Mouse (Mus musculus) naive thymus-derived CD4-positive, alpha-beta T cell, adult 2 months (primary cell): ENCODE results near the gene Lypd5.
"Not testable (repeated sequence)": the region's sequence is repeated elsewhere in the genome, so short reads cannot be mapped to it uniquely, and the experiment has no call there.

ENCODE experiments used
- DNase-seq: peaks from one replicate; pipeline ENCODE4 v3.0.0-alpha.2; 2011; ENCODE audit warnings: low read depth

Lypd5 gene

GRCm38 (mm10) chr7:24384070-24384469, 35.1 kb downstream of the Lypd5 start:
- no peak for DNase-seq

DNA sequence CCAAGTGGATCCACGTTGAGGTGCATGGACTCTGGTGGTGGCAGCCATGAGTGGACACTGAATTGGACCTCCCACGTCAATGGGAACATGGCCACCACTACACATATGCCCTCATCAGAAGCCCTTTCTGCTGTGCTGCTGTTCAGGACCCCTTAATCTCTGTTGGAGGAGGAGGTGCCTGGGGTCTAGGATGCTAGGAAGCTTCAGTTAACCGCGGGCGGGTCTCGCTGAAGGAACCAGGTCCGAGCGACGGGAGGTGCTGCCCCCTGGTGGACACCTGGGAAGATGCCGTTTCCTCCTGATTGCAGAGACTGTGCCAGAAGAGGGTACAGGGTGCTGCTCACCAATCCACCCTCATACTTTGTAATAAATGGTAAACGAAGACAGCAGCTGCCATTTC, 35.8 kb downstream of the Lypd5 start:
- peak; percentile 89 for DNase-seq

- DNase-seq: no peak
These were observed 38.1 kb downstream of the Lypd5 start for GRCm38 (mm10) chr7:24387059-24387556.

DNA sequence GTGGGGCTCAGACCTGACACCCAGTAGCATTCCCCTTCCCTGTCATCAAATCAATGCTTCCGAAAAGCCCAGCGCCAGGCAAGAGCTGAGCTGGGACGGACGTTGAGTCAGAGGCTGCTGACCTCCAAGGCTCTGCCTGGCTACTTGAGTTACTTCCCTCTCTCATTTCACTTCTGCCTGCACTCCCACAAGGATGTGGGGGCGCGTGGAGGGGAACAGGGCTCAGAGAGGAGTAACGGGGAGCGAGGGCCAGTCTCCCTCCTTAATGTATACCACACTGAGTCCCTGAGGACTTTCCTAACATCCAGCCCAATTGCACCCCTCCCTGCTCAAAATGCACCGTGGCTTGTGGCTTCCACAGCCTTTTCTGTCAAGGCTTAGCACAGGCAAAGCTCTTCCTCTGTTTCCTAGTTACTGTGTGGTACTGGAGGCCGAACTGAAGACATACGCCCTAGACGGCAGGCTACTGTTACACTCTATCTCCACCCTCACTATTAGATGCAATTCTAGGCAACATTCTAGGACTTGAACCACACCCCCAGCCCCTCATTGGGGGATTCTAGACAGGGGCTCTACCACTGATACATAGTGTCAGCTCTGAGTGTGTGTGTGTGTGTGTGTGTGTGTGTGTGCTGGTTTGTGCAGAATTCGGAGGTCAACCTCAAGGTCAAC, 40.7 kb downstream of the Lypd5 start:
- DNase-seq: no peak

- no peak for DNase-seq
These were observed 41.5 kb downstream of the Lypd5 start for GRCm38 (mm10) chr7:24390512-24390911.

GRCm38 (mm10) chr7:24391077-24391476, 42.1 kb downstream of the Lypd5 start:
- no peak for DNase-seq

DNA sequence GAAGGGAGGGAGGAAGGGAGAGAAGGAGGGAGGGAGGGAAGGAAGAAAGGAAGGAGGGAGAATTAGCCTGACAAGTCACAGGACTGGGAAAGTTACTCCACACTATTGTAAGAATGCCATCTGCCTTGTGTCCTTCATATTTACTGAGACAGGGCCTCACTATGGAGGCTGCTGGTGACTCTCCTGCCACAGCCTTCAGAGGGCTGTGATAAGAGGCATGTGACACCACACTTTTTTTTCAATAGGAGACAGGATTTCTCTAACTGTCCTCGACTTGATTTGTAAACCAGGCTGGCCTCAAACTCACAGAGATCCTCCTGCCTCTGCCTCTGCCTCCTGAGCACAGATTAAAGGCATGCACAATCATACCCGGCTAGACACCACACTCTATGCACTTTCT, 42.7 kb downstream of the Lypd5 start:
- DNase-seq: no peak

DNA sequence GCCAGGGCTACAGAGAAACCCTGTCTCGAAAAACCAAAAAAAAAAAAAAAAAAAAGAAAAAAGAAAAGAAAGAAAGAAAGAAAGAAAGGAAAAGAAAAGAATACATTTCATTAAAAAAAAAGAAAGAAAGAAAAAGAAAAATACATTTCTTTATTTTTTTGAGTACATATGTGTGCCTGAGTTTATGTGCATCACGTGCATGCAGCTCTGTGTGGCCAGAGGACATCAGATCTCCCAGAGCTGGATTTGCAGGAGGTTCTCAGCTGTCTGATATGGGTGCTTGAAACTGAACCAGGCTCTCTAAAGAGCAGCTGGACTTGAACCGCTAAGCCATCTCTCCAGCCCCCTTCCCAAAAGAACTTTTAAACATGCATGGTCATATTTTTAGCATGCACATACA, 45.1 kb downstream of the Lypd5 start:
- DNase-seq: no peak

DNA sequence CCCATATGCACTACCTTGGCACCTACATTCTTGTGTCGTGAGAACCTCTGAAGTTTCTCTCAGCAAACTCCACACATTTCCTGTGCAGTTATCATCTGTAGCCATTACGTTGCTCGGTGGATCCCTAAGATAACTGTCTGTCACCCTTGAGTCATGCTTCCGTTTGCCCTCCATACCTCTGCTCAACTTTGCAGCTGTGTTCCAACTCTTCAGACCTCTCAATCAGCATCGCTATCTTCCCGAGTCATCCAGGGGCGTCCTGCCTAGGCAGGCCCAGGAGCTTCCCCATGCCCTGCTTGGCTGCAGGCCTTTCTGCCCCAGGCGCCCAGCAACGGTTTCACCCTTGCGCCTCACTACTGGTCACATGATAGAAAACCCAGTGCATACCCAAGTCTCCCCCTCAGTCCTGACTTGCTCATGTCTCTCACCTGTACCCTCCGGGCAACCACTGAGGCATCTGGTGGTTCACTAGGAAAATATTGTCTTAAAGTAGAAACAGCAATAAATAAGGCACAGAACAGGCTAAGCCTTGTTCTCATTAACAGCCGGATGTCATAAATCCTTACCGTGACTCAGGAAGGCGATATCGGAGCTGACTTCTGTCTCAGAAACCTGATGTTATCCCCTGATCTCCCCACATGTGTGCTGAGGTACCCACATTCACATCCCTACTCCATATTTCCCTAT, 45.6 kb downstream of the Lypd5 start:
- peak; percentile 65 for DNase-seq

DNA sequence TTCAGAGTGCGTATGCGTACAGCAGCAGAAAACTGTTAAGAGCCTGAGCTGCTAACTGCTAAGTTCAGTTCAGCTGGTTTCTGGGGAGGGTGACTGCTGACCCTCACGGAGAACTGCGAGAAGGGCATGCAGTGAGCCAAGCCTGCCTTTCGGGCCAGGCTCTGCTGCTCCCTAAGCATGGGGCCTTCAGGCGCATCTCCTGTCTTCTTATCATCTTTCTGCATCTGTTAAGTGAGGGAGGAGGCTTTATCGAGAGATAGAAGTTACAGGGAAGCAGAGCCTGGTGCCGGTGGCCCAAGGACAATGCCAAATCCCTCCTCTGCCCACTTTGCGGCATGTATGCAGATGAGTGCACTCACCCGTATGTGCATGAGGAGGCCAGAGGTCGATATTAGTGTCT, 47.8 kb downstream of the Lypd5 start:
- no peak for DNase-seq

DNA sequence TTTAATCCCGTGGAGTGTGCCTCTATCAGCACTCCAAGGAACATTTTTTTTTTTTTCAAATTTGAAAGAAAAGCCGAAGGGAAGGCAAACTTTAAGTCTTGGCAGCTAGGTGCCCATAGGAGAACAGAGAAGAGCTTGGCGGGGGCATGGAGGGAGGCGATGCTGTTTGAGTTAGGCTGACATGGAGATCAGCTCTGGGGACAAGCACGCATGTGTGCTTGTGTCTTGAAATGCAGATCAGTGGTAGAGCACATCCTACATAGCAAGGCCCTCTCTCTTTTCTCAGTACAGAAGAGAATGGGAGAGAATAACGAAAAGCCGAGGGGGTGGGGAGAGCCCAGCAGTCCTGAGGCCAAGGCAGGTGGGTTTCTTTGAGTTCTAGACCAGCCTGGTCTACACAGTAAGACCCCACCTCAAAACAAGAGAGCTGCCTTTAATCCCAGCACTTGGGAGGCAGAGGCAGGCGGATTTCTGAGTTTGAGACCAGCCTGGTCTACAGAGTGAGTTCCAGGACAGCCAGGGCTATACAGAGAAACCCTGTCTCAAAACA, 49.4 kb downstream of the Lypd5 start:
- no peak for DNase-seq

- peak; percentile 99 for DNase-seq
These were observed 50.5 kb downstream of the Lypd5 start, which contains the start of gene Smg9 for GRCm38 (mm10) chr7:24399256-24400081. Smg9 (plus strand) TSS chr7:24399619.

GRCm38 (mm10) chr7:24400082-24400452, 51.1 kb downstream of the Lypd5 start:
- DNase-seq: no peak

- not testable (repeated sequence) for DNase-seq
These were observed 51.5 kb downstream of the Lypd5 start for GRCm38 (mm10) chr7:24400489-24400888.

GRCm38 (mm10) chr7:24402851-24403250, 53.9 kb downstream of the Lypd5 start:
- DNase-seq: peak; percentile 70
